Mouse (Mus musculus): ENCODE results near the gene Mtg2.

The Mtg2 gene

GRCm38 (mm10) chr2:180070481-180071453 is at the start of gene Mtg2:
Gene Mtg2, plus strand, starts transcription at chr2:180070588.
- TF ChIP-seq GATA4 (IDR thresholded peaks at IDR 0.05; ENCODE audit: insufficient replicate concordance, low read length), result no peak

GRCm38 (mm10) chr2:180020919-180021318 is 49.5 kb upstream of the Mtg2 start:
- TF ChIP-seq GATA4 (IDR thresholded peaks at IDR 0.05; ENCODE audit: insufficient replicate concordance, low read length), result no peak

GRCm38 (mm10) chr2:180022751-180023150 is 47.6 kb upstream of the Mtg2 start:
- TF ChIP-seq GATA4 (IDR thresholded peaks at IDR 0.05; ENCODE audit: insufficient replicate concordance, low read length), result no peak

- no peak for TF ChIP-seq GATA4 (IDR thresholded peaks at IDR 0.05; ENCODE audit: insufficient replicate concordance, low read length)
Measured at GRCm38 (mm10) chr2:180024401-180025098, 45.8 kb upstream of the Mtg2 start, which contains the start of gene Lsm14b. Gene Lsm14b, plus strand, starts transcription at chr2:180024987.

GRCm38 (mm10) chr2:180025135-180025860 is 45.1 kb upstream of the Mtg2 start:
- TF ChIP-seq GATA4 (IDR thresholded peaks at IDR 0.05; ENCODE audit: insufficient replicate concordance, low read length), result no peak

- TF ChIP-seq GATA4 (IDR thresholded peaks at IDR 0.05; ENCODE audit: insufficient replicate concordance, low read length), result no peak
Measured at GRCm38 (mm10) chr2:180025861-180026200, 44.6 kb upstream of the Mtg2 start.

GRCm38 (mm10) chr2:180027768-180028167 is 42.6 kb upstream of the Mtg2 start:
- TF ChIP-seq GATA4 (IDR thresholded peaks at IDR 0.05; ENCODE audit: insufficient replicate concordance, low read length), result no peak

GRCm38 (mm10) chr2:180031270-180031669 is 39.1 kb upstream of the Mtg2 start:
- no peak for TF ChIP-seq GATA4 (IDR thresholded peaks at IDR 0.05; ENCODE audit: insufficient replicate concordance, low read length)

GRCm38 (mm10) chr2:180032925-180033324 is 37.5 kb upstream of the Mtg2 start:
- TF ChIP-seq GATA4 (IDR thresholded peaks at IDR 0.05; ENCODE audit: insufficient replicate concordance, low read length), result no peak

GRCm38 (mm10) chr2:180033956-180034355 is 36.4 kb upstream of the Mtg2 start:
- no peak for TF ChIP-seq GATA4 (IDR thresholded peaks at IDR 0.05; ENCODE audit: insufficient replicate concordance, low read length)

- TF ChIP-seq GATA4 (IDR thresholded peaks at IDR 0.05; ENCODE audit: insufficient replicate concordance, low read length), result no peak
Measured at GRCm38 (mm10) chr2:180034753-180035152, 35.6 kb upstream of the Mtg2 start.

GRCm38 (mm10) chr2:180040406-180040805 is 30.0 kb upstream of the Mtg2 start:
- TF ChIP-seq GATA4 (IDR thresholded peaks at IDR 0.05; ENCODE audit: insufficient replicate concordance, low read length), result no peak

- TF ChIP-seq GATA4 (IDR thresholded peaks at IDR 0.05; ENCODE audit: insufficient replicate concordance, low read length), result no peak
Measured at GRCm38 (mm10) chr2:180041577-180042255, 28.7 kb upstream of the Mtg2 start.

GRCm38 (mm10) chr2:180042256-180042857 is 28.0 kb upstream of the Mtg2 start, which contains the start of the genes Psma7 and Ss18l1:
Gene Psma7, minus strand, starts transcription at chr2:180042433.
Gene Ss18l1, plus strand, starts transcription at chr2:180042509.
- TF ChIP-seq GATA4 (IDR thresholded peaks at IDR 0.05; ENCODE audit: insufficient replicate concordance, low read length), result no peak
